Mouse (Mus musculus): Measurements from ENCODE around the gene Npepps. TPM values are rescaled to one million over a fixed set of nuclear protein-coding genes. Genes with fewer than 3 reads are reported as not detected.

Gene Npepps
- polyA plus RNA-seq, 1 experiment from 2014 or later, result 142 TPM

DNA sequence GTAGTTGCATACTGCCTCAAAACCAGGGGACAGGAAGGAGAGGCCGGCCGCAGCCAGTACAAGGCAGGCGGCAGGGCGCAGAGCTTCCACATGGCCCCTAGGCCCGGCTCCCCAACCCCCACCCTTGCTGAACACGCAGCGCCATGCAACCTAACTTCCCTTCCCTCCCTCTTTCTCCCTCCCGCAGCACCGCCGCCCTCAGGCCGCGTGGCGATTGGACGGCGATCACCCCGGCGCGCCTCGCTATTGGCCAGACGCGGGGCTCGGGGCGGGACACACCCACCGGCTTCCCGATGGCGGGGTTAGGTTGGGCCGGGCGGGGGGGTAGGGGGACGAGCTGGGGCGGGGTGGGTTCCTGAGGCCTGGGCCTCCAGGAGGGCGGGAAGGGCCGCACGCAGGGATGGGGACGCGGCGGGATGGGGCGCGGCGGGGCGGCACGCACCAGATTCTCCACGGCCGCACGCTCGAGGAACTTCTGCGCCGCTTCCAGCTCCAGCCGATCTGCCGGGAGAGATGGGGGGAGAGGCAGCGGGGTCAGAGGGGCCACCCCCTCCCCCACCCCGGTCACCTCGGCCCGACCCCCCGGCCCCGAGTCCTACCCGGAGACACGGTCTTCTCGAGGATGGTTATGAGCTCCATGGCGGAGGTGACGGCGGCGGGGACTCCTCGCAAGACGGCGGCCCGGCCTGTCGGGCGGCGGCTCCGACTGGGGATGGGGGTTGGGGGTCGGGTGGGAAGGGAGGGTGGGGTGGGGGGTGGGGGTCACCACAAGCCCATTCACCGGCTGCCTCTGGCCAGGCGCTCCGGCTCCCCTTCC, 93.3 kb downstream of the Npepps start:
- H3K27me3 ChIP-seq (replicated peaks; ENCODE audit: control insufficient read depth, insufficient read depth, low read length), result no peaks in the 10 kb centered on the region
- H3K4me3 ChIP-seq (ENCODE audit: low read length), result peak overlapping the region; percentile 94
- peak; percentile 81 for ATAC-seq
- peaks cover 17% of the 10 kb centered on the region for H3K4me1 ChIP-seq (ENCODE audit: control insufficient read depth, insufficient read depth, low read depth, low read length)
- WGBS, result 0% methylated on average over 51 of the region's 74 CpGs
- peak overlapping the region; percentile 56 for H3K4me2 ChIP-seq (ENCODE audit: low read length)
- H3K36me3 ChIP-seq (ENCODE audit: control insufficient read depth, insufficient read depth, low read length), result peaks cover 20% of the 10 kb centered on the region
- H3K27ac ChIP-seq (ENCODE audit: low read depth, low read length), result peak overlapping the region; percentile 98
- peak overlapping the region; percentile 87 for H3K9ac ChIP-seq (ENCODE audit: low read depth, low read length)
- no peaks in the 10 kb centered on the region for H3K9me3 ChIP-seq (ENCODE audit: control insufficient read depth, low read length)

DNA sequence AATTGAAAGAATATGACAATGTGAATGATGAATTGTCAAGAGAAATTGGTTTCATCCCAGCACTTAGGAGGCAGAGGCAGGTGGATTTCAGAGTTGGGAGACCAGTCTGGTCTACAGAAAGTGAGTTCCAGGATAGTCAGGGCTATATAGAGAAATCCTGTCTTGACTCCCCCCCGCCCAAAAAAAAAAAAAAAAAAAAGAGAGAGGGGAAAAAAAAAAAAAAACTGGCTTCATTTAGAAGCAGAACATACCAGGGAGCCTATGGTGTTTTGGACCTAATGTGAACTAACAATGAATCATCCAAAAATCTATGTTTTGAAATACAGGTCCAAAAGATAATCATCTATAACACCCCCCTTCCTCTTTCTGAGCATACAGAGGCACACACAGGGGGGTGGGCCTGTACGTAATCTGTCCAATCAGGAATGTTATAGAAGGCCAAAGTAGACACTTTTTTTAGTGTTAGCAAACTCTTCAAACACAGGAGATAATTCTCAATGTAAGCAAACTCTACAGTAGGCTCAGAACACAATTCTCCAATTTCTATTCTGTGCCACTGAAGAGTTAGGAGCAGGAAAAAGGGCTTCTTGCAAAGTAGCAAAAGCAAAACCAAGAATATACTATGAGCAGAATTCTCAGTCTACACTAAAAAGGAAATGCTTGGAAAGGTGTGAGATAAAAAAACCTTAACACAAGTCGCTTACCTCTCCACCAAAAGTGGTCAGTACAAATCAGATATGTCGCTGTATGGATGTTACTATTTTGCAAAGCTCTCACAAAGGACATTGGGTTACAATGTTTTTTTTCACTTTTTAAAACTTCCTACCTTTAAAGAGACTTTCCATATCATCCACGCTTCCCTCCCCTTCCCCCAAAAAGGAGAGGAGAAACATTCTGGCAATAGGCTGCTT, 94.5 kb downstream of the Npepps start:
- Histone ChIP-seq H3K4me2 (ENCODE audit: low read length) (peak overlapping the region; percentile 56), H3K9me3 (ENCODE audit: control insufficient read depth, low read length) (no peaks in the 10 kb centered on the region), H3K4me3 (ENCODE audit: low read length) (peak overlapping the region; percentile 94), H3K27ac (ENCODE audit: low read depth, low read length) (no peak overlapping the region), H3K9ac (ENCODE audit: low read depth, low read length) (no peak overlapping the region; the same call in 1 of the 2 replicates), H3K36me3 (ENCODE audit: control insufficient read depth, insufficient read depth, low read length) (peaks cover 30% of the 10 kb centered on the region), H3K27me3 (replicated peaks; ENCODE audit: control insufficient read depth, insufficient read depth, low read length) (no peaks in the 10 kb centered on the region), H3K4me1 (ENCODE audit: control insufficient read depth, insufficient read depth, low read depth, low read length) (peaks cover 17% of the 10 kb centered on the region)
- ATAC-seq, result no peak
- WGBS, result 62% methylated on average over 5 of the region's 5 CpGs

DNA sequence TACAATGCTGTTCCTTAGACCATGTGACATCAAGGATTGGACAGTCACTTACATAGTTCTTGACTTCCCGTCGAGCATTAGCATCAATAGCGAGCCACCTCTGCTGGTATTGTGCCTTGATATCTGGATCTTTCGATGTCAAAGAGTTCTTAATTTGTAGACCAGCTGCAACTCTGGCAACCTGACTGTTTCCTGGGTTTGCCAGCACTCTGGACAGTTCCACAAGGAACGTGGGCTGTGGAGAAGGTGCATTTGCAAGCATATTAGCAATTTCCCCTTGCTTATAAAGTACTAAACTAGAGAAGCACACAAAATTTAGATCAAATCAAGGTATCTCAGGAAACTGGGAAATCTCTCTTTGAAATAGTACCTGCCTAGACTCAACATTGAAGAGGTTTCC, 95.6 kb downstream of the Npepps start:
- Histone ChIP-seq H3K27me3 (replicated peaks; ENCODE audit: control insufficient read depth, insufficient read depth, low read length) (no peaks in the 10 kb centered on the region), H3K4me2 (ENCODE audit: low read length) (no peak overlapping the region), H3K27ac (ENCODE audit: low read depth, low read length) (no peak overlapping the region), H3K4me3 (ENCODE audit: low read length) (no peak overlapping the region), H3K4me1 (ENCODE audit: control insufficient read depth, insufficient read depth, low read depth, low read length) (peaks cover 17% of the 10 kb centered on the region), H3K9me3 (ENCODE audit: control insufficient read depth, low read length) (no peaks in the 10 kb centered on the region), H3K36me3 (ENCODE audit: control insufficient read depth, insufficient read depth, low read length) (peaks cover 33% of the 10 kb centered on the region), H3K9ac (ENCODE audit: low read depth, low read length) (no peak overlapping the region)
- ATAC-seq, result no peak
- WGBS, result 77% methylated on average over 5 of the region's 5 CpGs

DNA sequence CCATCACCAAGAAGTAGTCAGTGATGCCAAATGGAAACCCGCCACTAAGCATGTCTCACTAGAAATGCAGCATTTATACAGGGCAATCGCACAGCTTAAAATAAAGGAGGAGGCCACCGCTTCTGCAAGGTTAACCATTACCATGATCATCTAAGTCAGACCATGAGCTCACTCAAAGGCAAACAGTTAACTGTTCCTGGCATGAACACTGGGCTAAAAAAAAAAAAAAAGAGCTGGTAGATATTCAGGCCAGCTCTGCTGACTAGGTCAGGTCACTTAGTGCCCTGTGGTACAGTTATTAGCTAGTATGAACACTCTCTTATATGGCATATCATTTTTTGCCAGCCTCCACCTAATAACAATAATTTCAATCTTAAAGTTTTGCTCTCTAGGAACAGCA, 98.0 kb downstream of the Npepps start:
- ATAC-seq, result no peak
- Histone ChIP-seq H3K9ac (ENCODE audit: low read depth, low read length) (no peak overlapping the region), H3K36me3 (ENCODE audit: control insufficient read depth, insufficient read depth, low read length) (peaks cover 45% of the 10 kb centered on the region), H3K4me1 (ENCODE audit: control insufficient read depth, insufficient read depth, low read depth, low read length) (peaks cover 11% of the 10 kb centered on the region), H3K27ac (ENCODE audit: low read depth, low read length) (no peak overlapping the region), H3K27me3 (replicated peaks; ENCODE audit: control insufficient read depth, insufficient read depth, low read length) (no peaks in the 10 kb centered on the region), H3K4me3 (ENCODE audit: low read length) (no peak overlapping the region), H3K9me3 (ENCODE audit: control insufficient read depth, low read length) (no peaks in the 10 kb centered on the region), H3K4me2 (ENCODE audit: low read length) (no peak overlapping the region)
- 96% methylated on average over 3 of the region's 3 CpGs for WGBS

DNA sequence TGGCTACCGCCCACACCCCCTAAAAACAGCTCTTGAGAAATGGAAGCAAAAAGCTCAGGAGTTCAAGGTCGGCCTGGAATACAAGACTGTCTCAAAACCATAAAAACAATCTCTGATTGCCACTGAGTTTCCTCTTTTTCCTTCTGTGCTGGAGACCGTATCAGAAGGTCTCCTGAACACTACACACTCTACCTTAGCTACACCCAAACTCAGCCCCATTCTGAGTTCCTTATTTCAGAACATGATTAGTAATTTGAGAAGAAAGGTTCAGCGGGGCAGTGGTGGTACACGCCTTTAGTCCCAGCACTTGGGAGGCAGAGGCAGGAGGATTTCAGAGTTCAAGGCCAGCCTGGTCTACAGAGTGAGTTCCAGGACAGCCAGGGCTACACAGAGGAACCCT, 99.4 kb downstream of the Npepps start:
- Histone ChIP-seq H3K36me3 (ENCODE audit: control insufficient read depth, insufficient read depth, low read length) (peaks cover 56% of the 10 kb centered on the region), H3K9me3 (ENCODE audit: control insufficient read depth, low read length) (no peaks in the 10 kb centered on the region), H3K9ac (ENCODE audit: low read depth, low read length) (no peak overlapping the region), H3K4me3 (ENCODE audit: low read length) (no peak overlapping the region), H3K27me3 (replicated peaks; ENCODE audit: control insufficient read depth, insufficient read depth, low read length) (no peaks in the 10 kb centered on the region), H3K27ac (ENCODE audit: low read depth, low read length) (no peak overlapping the region), H3K4me1 (ENCODE audit: control insufficient read depth, insufficient read depth, low read depth, low read length) (peaks cover 5% of the 10 kb centered on the region), H3K4me2 (ENCODE audit: low read length) (no peak overlapping the region)
- WGBS, result 93% methylated on average over 5 of the region's 5 CpGs
- ATAC-seq, result no peak

DNA sequence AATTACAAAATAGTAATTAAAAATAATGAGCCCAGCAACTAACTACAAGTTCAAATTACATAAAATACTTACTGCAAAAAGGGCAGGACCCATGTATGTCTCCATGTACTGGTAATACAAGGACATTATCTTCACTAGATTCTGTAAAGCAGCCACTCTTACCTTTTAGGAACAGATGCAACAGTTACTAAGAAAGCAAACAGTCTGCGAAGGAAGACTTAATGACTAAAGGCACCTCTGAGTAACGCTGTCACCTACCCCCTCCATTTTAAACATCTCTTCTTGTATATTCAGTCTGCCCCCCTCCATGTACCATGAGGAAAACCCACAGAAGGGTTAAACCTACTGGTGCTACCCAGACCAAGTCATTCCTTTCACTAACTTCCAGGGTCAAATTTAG, 102.2 kb downstream of the Npepps start:
- Histone ChIP-seq H3K9me3 (ENCODE audit: control insufficient read depth, low read length) (no peaks in the 10 kb centered on the region), H3K4me3 (ENCODE audit: low read length) (no peak overlapping the region), H3K4me2 (ENCODE audit: low read length) (no peak overlapping the region), H3K27me3 (replicated peaks; ENCODE audit: control insufficient read depth, insufficient read depth, low read length) (no peaks in the 10 kb centered on the region), H3K27ac (ENCODE audit: low read depth, low read length) (no peak overlapping the region), H3K36me3 (ENCODE audit: control insufficient read depth, insufficient read depth, low read length) (peaks cover 61% of the 10 kb centered on the region), H3K4me1 (ENCODE audit: control insufficient read depth, insufficient read depth, low read depth, low read length) (no peaks in the 10 kb centered on the region), H3K9ac (ENCODE audit: low read depth, low read length) (no peak overlapping the region)
- WGBS, result 94% methylated on average over 2 of the region's 2 CpGs
- ATAC-seq, result no peak

DNA sequence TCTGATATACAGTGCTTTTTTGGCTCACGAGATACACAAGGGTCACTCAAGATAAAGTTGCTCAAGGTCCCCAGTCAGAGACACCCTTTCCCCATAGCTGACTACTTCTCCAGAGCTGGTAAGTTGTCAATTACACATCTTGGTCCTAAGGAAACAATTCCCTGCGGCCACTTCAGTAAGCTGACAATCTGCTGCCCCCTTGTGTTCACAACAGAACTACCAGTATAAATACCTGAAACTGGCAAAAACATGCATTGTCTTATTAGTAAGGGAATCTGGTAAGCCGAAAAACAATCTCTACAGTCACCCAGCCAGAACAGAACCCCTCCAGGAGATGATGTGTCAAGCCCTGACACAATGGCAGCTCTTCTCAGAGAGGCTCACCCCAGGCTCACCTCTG, 103.6 kb downstream of the Npepps start:
- Histone ChIP-seq H3K9ac (ENCODE audit: low read depth, low read length) (no peak overlapping the region), H3K9me3 (ENCODE audit: control insufficient read depth, low read length) (no peaks in the 10 kb centered on the region), H3K4me3 (ENCODE audit: low read length) (no peak overlapping the region), H3K4me1 (ENCODE audit: control insufficient read depth, insufficient read depth, low read depth, low read length) (no peaks in the 10 kb centered on the region), H3K27ac (ENCODE audit: low read depth, low read length) (no peak overlapping the region), H3K4me2 (ENCODE audit: low read length) (no peak overlapping the region), H3K36me3 (ENCODE audit: control insufficient read depth, insufficient read depth, low read length) (peaks cover 61% of the 10 kb centered on the region), H3K27me3 (replicated peaks; ENCODE audit: control insufficient read depth, insufficient read depth, low read length) (no peaks in the 10 kb centered on the region)
- ATAC-seq, result no peak
- 50% methylated on average over 3 of the region's 3 CpGs for WGBS

DNA sequence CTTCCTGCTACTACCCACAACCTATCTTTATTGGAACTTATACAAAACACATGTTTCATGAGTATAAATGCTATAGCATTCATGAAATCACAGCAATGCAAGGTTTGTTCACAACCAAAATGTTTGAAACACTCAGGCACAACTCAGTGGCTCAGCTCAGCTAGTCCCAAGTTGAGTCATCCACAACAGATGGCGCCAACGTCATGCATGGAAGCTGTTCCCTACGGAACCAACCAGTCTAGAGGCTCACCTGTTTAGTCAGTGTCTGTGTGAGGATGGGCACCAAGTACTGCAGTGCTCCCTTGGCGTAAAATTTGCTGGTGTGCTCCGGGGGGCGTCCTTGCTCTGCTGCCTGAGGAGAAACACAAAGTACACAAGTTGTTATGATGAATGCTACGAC, 104.9 kb downstream of the Npepps start:
- no peak for ATAC-seq
- 93% methylated on average over 7 of the region's 7 CpGs for WGBS
- Histone ChIP-seq H3K4me2 (ENCODE audit: low read length) (no peak overlapping the region), H3K27ac (ENCODE audit: low read depth, low read length) (no peak overlapping the region), H3K36me3 (ENCODE audit: control insufficient read depth, insufficient read depth, low read length) (peaks cover 61% of the 10 kb centered on the region), H3K9me3 (ENCODE audit: control insufficient read depth, low read length) (no peaks in the 10 kb centered on the region), H3K4me1 (ENCODE audit: control insufficient read depth, insufficient read depth, low read depth, low read length) (no peaks in the 10 kb centered on the region), H3K9ac (ENCODE audit: low read depth, low read length) (no peak overlapping the region), H3K27me3 (replicated peaks; ENCODE audit: control insufficient read depth, insufficient read depth, low read length) (no peaks in the 10 kb centered on the region), H3K4me3 (ENCODE audit: low read length) (no peak overlapping the region)

DNA sequence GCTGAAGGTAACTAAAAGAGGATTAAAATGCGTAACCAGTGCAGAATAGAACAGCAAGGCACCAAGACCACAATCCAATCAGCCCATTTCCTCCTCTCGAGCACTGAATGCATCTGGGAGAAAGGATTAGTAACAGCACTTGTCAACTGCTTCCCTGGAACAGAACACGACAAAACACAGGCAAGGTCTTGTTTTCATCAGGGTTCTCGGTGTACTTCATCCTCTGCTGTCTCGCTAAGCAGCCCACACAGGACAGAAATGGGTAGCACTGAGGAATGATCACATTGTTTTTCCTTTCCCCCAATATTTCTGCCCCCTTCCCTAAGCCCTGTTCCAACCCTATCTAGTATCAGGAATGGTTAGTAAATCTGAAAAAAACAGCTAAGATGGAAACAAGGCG, 120.1 kb downstream of the Npepps start:
- Histone ChIP-seq H3K27ac (ENCODE audit: low read depth, low read length) (no peak overlapping the region), H3K36me3 (ENCODE audit: control insufficient read depth, insufficient read depth, low read length) (peaks cover 54% of the 10 kb centered on the region), H3K27me3 (replicated peaks; ENCODE audit: control insufficient read depth, insufficient read depth, low read length) (no peaks in the 10 kb centered on the region), H3K4me1 (ENCODE audit: control insufficient read depth, insufficient read depth, low read depth, low read length) (no peaks in the 10 kb centered on the region), H3K4me2 (ENCODE audit: low read length) (no peak overlapping the region), H3K9me3 (ENCODE audit: control insufficient read depth, low read length) (no peaks in the 10 kb centered on the region), H3K9ac (ENCODE audit: low read depth, low read length) (no peak overlapping the region), H3K4me3 (ENCODE audit: low read length) (no peak overlapping the region)
- WGBS, result 70% methylated on average over 6 of the region's 6 CpGs
- ATAC-seq, result no peak

Data from hindbrain, embryonic 16.5 days (tissue).